Mouse (Mus musculus) olfactory bulb, adult 2 months (tissue): ENCODE measurements around the gene Olig3. TPM values are rescaled to one million over a fixed set of nuclear protein-coding genes. Genes with fewer than 3 reads are reported as not detected.

Source experiments
- H3K27ac ChIP-seq: fragments of 200-500 bp; 2 replicates; pipeline ENCODE4 v1.5.1; 2012; ENCODE audit warnings: low read depth, low read length; ENCODE audit not compliant: insufficient read depth
- H3K4me1 ChIP-seq: fragments of 200-500 bp; 2 replicates; pipeline ENCODE4 v1.6.1; 2012; ENCODE audit warnings: low read length; ENCODE audit not compliant: control insufficient read depth, insufficient read depth
- H3K4me3 ChIP-seq: fragments of 200-500 bp; 2 replicates; pipeline ENCODE4 v1.5.1; 2012; ENCODE audit warnings: mild to moderate bottlenecking, low read depth, low read length, moderate library complexity; ENCODE audit not compliant: insufficient read depth
- CTCF ChIP-seq: fragments of 200-500 bp; IDR thresholded peaks from 2 replicates; pipeline ENCODE4 v1.5.1; 2012; ENCODE audit warnings: low read depth, mild to moderate bottlenecking, low read length, moderate library complexity; ENCODE audit not compliant: insufficient read depth
- POLR2A ChIP-seq: fragments of 200-500 bp; IDR thresholded peaks from 2 replicates; pipeline ENCODE4 v1.6.1; 2012; ENCODE audit warnings: mild to moderate bottlenecking, low read depth, low read length, moderate library complexity; ENCODE audit not compliant: insufficient read depth
- WGBS: fragments of 180-500 bp; shearing (Covaris S2); methylation state at CpG from one replicate; pipeline ENCODE4 v1.1.7; 2018; 5-methylcytosine and 5-hydroxymethylcytosine counted together
- polyA plus RNA-seq: library from polyadenylated mRNA; stranded (reverse); fragments of >200 nt; gene quantifications from 2 replicates; pipeline ENCODE4 v1.2.4, GENCODE M21; 2012; ENCODE audit warnings: low replicate concordance; ENCODE audit not compliant: missing spikeins, insufficient read depth, insufficient read length

Gene Olig3
- polyA plus RNA-seq, 1 experiment: not detected

GRCm38 (mm10) chr10:19344039-19344438 lies 12.3 kb upstream of the Olig3 start:
- WGBS: 93% methylated on average over 6 of the region's 6 CpGs
- no peaks in the 10 kb centered on the region for H3K4me1 ChIP-seq
- no peak overlapping the region for H3K4me3 ChIP-seq
- TF ChIP-seq CTCF (no peak), POLR2A (no peak)
- no peak overlapping the region for H3K27ac ChIP-seq

DNA sequence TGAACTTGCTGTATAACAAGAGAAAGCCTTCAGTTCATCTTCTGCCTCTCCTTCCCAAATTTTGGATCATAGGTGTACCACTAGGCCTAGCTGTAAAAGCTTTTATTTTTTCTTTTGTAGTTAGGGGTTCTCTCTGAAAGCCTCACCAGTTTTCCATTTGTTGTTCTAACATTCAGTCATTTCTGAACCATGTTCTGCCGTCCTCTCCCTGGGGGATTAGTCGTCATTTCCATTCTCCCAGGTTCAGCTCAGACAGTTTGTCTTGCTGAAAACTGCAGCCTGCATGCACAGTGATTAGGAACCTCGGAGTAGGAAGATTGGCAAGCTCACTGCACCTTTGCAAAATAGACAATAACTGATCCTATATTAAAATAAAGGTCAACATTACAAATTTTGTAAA lies 7.0 kb upstream of the Olig3 start:
- H3K27ac ChIP-seq: no peak overlapping the region
- H3K4me3 ChIP-seq: no peak overlapping the region
- 90% methylated on average over 3 of the region's 3 CpGs for WGBS
- TF ChIP-seq CTCF (no peak), POLR2A (no peak)
- H3K4me1 ChIP-seq: 0 out of 2 replicates have a peak, but pooled peaks cover 3% of the 10 kb centered on the region

GRCm38 (mm10) chr10:19352006-19352877 lies 4.1 kb upstream of the Olig3 start:
- H3K4me3 ChIP-seq: no peak overlapping the region
- peaks cover 9% of the 10 kb centered on the region; the same call in 1 of the 2 replicates for H3K4me1 ChIP-seq
- TF ChIP-seq POLR2A (no peak), CTCF (no peak)
- no peak overlapping the region for H3K27ac ChIP-seq
- WGBS: 4% methylated on average over 24 of the region's 24 CpGs

DNA sequence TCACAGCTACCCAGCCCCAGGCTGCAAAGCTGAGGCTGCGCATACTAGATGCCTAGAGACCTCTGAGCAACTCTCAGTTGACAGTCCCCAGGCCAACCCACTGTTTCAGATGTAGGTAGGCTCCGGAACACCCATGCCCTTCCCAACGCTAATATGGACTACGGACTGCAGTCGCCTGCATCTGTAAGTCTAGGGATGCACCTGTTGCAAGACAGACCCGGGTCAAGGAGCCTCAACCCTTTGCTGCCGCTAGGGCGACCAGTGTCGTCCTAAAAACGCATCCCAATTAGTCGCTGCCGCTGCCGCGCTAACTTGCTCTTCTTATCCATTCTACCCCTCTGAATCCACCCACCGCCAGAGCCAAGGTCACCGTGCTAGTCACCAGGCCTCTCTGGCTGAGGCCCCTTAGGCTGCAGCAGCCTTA lies 3.4 kb upstream of the Olig3 start:
- 4% methylated on average over 16 of the region's 16 CpGs for WGBS
- Histone ChIP-seq H3K27ac (no peak overlapping the region), H3K4me1 (peaks cover 9% of the 10 kb centered on the region; the same call in 1 of the 2 replicates), H3K4me3 (no peak overlapping the region)
- no peak for TF ChIP-seq CTCF
- no peak for TF ChIP-seq POLR2A

DNA sequence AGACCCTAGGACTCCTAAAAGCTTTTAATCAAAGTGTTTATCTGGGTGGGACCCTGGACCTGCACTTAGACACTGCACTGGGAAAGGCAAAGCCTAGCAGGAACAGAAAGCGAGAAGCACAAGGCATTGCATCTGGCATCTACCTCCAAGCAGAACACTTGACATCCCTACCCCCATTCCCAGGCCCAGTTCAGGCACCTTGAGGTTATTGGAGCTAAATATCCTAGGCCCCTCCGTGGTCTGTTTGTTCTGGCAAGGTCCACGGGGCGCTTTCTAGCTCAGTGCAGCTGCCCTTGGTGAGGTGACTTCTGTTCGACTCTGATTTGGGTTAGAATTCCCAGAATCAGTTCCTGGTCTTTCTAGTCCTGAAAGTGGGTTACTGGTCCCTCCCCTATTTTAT lies 2.7 kb upstream of the Olig3 start:
- WGBS: 22% methylated on average over 5 of the region's 5 CpGs

GRCm38 (mm10) chr10:19354146-19354545 lies 2.2 kb upstream of the Olig3 start:
- TF ChIP-seq CTCF: no peak
- TF ChIP-seq POLR2A: no peak
- 14% methylated on average over 6 of the region's 6 CpGs for WGBS
- Histone ChIP-seq H3K27ac (no peak overlapping the region), H3K4me3 (no peak overlapping the region), H3K4me1 (peaks cover 9% of the 10 kb centered on the region; the same call in 1 of the 2 replicates)

More for the DNA sequence above, 2.7 kb upstream of the Olig3 start:
- TF ChIP-seq CTCF (no peak), POLR2A (no peak)
- Histone ChIP-seq H3K4me3 (no peak overlapping the region), H3K4me1 (peaks cover 9% of the 10 kb centered on the region; the same call in 1 of the 2 replicates), H3K27ac (no peak overlapping the region)

- Histone ChIP-seq H3K4me3 (no peak overlapping the region), H3K4me1 (peaks cover 9% of the 10 kb centered on the region; the same call in 1 of the 2 replicates), H3K27ac (no peak overlapping the region)
- TF ChIP-seq POLR2A (no peak), CTCF (no peak)
- WGBS: 7% methylated on average over 8 of the region's 8 CpGs
Measured at GRCm38 (mm10) chr10:19355076-19355475, 1.3 kb upstream of the Olig3 start.

DNA sequence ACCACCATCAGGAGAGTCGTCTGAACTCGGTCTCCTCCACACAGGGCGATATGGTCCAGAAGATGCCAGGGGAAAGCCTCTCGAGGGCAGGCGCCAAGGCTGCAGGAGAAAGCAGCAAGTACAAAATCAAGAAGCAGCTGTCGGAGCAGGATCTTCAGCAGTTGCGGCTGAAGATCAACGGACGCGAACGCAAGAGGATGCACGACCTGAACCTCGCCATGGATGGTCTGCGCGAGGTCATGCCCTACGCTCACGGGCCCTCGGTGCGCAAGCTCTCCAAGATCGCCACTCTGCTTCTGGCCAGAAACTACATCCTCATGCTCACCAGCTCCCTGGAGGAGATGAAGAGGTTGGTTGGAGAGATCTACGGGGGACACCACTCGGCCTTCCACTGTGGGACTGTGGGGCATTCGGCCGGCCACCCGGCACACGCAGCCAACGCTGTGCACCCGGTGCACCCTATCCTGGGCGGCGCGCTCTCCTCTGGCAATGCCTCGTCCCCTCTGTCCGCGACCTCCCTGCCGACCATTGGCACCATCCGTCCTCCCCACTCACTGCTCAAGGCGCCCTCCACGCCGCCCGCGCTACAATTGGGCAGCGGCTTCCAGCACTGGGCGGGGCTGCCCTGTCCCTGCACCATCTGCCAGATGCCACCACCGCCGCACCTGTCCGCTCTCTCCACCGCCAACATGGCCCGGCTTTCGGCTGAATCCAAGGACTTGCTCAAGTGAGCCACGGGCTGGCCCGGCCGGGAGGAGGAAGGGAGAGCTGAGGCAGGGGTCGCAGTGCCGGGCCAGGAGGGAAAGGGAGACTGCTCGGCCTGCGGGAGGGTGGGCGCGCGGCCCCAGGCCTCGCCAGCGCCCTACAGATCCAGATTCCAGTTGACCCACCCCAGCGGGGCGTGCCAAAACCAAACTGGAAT lies 648 bp downstream of the Olig3 start:
- TF ChIP-seq POLR2A: no peak
- H3K27ac ChIP-seq: no peak overlapping the region
- 3% methylated on average over 63 of the region's 63 CpGs for WGBS
- peaks cover 9% of the 10 kb centered on the region; the same call in 1 of the 2 replicates for H3K4me1 ChIP-seq
- no peak overlapping the region for H3K4me3 ChIP-seq

DNA sequence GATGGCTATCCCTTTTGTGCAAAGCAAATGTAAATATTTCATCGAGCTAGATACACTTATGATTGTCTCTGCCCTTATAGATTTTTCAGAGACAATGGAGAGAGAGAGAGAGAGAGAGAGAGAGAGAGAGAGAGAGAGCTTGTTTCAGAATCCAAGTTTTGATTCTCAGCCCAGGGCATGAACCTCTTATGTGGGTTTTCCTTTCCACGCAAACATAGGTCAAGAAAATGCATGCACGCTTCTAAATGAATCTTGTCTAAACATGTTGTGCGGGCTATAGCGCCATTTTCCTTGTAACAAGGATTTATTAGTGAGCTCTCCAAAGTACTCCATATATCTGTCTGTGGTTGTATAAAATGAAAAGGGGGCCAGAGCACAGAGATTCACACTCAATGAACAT lies 1.5 kb downstream of the Olig3 start:
- H3K27ac ChIP-seq: no peak overlapping the region
- 37% methylated on average over 5 of the region's 5 CpGs for WGBS
- H3K4me3 ChIP-seq: no peak overlapping the region
- TF ChIP-seq POLR2A (no peak), CTCF (no peak)
- H3K4me1 ChIP-seq: peaks cover 10% of the 10 kb centered on the region
